Mouse (Mus musculus) frontal cortex, postnatal 36 days (tissue): ENCODE data around the gene Hnrnpa2b1.
A peak's percentile ranks its signal among the peaks of the same experiment; 100 is the strongest.
"Not testable (repeated sequence)": the region's sequence is repeated elsewhere in the genome, so short reads cannot be mapped to it uniquely, and the experiment has no call there.

Experiments
- DNase-seq, 2 experiments: peaks; one replicate each; pipeline ENCODE4 v3.0.0; 2022; ENCODE audit warnings: low spot score in 2 of 2

The Hnrnpa2b1 gene

DNA sequence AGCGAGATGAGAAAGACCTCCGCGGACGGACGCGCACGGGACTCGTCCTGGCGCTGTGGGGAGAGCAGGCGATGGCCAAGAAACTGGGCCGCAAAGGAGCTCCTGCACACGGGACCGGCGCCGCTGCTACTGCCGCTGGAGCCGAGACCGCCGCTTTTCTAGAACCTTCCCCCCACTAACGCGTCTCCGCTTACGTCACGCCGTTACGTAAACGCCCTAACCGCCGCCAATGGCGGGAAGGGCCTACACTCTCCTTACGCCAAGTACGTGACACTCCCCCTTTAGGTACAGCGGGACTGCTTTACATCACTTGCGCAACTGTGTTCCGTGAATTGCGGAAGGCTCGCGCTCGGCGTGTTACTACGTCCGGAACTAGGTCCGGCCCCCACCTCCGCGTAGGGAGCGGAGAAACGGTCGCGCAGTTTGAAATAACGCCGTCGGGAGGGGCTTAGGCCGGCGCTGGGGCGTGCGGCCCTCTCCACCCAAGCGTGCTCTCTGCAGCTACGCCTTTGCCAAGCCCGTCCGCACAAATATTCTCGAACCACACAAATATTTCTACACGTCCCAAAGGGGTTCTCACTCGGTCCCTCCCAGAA is at the start of gene Hnrnpa2b1:
Hnrnpa2b1 (minus strand) TSS at position 180 of the 596 bp plus-strand sequence.
- peak; percentile 100 for DNase-seq

DNA sequence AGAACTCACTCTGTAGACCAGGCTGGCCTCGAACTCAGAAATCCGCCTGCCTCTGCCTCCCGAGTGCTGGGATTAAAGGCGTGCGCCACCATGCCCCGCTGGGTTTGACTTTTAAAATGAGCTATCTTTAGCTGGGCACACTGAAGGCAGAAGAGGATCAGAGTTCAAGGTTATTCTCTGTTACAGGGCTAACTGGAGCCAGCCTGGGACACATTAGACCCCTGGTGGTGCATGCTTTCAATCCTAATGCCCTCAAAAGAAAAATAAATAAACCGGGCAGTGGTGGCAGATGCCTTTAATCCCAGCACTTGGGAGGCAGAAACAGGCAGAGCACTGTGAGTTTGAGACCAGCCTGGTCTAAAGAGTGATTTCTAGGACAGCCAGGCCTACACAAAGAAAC is 45.2 kb upstream of the Hnrnpa2b1 start:
- no peak for DNase-seq

- DNase-seq = no peak
Measured at GRCm38 (mm10) chr6:51513745-51514144, 44.1 kb upstream of the Hnrnpa2b1 start.

GRCm38 (mm10) chr6:51510946-51511345 is 41.3 kb upstream of the Hnrnpa2b1 start:
- DNase-seq = no peak

DNA sequence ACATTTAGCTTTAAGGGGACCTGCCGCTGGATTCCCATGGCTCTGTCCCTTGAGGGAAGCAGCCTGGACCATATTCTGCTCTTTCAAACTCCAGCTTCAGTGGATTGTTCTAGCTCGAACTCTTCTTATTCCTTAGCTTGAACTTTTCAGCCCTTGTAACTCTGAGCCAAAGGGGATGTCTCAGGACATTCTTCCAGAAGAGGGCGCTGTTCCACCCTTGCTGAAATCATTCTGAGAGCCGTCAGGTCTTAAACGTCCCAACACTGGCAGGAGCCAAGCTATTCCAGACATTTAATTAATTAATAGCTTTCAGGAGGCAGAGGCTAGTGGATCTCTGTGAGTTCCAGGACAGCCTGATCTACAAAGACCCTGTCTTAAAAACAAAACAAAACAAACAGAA is 40.4 kb upstream of the Hnrnpa2b1 start:
- peak in 1 of 2 experiments; percentile 26 for DNase-seq

GRCm38 (mm10) chr6:51508750-51509648 is 39.3 kb upstream of the Hnrnpa2b1 start:
- peak; percentile 69 to 75 for DNase-seq

- DNase-seq = no peak
Measured at GRCm38 (mm10) chr6:51507556-51507955, 37.9 kb upstream of the Hnrnpa2b1 start.

DNA sequence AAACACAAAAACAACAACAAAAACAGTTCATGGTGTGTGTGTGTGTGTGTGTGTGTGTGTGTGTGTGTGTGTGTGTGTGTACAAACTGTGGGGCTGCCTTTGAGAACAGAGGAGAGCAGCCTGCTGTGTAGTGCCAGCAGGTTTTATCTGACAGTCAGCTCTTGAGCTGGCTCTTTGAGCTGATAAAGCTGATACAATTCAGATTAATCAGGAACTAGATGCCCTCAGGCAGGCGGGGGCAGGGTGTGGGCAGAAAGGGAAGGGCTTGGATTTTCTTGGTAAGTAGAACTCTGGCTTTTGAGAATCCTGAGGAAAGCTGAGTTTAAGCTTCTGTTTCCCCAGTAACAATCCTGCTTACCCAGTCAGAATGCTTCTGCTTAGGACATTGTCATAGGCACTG is 36.0 kb upstream of the Hnrnpa2b1 start:
- no peak for DNase-seq

- no peak for DNase-seq
Measured at GRCm38 (mm10) chr6:51497321-51498111, 27.8 kb upstream of the Hnrnpa2b1 start.

DNA sequence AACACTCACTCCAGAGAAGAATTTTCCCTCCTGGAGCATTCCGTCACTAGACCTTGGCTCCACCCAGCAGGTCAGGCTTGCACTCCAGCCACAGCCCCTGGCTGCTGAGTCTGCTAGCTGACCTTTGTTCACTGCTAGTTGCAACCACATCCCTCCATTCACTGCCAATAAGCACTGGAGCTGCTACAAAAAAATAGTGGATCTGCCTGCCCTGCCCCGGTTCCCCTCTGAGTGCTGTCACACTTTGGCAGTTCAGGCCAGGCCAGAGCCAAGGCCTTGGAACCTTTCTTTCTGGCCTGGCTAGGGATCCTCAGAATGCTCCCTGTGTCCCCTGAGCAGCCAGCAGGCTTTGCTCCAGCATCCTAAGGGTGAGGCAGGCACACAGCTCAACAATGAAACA is 20.1 kb upstream of the Hnrnpa2b1 start:
- no peak for DNase-seq

- no peak for DNase-seq
Measured at GRCm38 (mm10) chr6:51486731-51487130, 17.0 kb upstream of the Hnrnpa2b1 start.

DNA sequence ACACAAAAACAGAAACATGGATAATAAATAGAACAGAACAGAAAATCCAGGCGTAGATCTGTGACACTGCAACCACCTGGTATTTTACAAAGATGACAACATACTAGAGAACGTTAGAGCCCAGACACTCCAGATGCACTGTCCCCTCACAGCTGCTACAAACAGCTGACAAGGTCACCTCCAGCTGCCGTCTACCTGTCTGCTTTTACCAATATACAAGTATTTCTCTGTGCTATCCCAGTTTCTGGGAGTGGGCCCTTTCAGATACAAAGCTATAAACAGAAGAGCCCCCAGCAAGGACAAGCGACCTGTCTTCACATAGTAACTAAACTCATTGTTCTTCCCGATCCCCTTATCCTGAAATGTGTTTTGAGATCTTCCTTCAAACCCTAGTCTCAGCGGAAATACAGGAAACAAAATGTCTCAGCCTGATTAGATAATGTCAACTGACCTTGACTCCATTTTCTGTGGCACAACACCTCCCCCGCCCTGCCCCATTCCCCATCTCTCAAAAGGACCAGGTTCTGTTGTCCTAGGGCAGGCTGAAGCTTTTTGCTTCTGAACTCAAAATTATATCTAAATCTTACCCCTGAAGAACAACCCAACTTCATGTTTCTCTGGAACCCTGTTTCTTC is 16.5 kb upstream of the Hnrnpa2b1 start:
- DNase-seq = no peak

DNA sequence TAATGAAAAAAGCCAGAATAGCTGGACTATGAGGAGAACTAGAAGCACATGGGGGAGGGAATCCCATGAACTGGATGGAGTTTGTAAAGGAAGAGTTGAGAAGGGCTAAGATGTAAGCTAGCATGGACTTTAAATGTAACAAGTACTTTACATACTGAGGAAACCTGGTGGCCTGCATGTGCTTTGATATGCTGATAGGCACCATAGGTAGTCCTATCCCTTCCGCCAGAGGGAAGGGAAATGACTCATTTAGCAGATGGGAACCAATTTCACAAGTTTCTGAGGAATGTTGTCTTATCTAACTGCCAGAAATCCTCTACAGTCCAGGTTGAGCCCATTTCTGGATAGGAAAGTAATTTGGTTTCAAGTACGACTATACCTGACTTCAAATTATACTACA is 16.0 kb upstream of the Hnrnpa2b1 start:
- DNase-seq = no peak

DNA sequence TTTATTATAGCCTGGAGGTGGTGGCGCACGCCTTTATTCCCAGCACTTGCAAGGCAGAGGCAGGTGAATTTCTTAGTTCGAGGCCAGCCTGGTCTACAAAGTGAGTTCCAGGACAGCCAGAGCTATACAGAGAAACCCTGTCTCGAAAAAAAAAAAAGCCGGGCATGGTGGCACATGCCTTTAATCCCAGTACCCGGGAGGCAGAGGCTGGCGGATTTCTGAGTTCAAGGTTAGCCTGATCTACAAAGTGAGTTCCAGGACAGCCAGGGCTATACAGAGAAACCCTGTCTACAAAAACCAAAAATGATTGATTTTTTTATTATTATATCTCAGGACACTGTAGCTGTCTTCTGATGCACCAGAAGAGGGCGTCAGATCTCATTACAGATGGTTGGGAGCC is 14.9 kb upstream of the Hnrnpa2b1 start:
- DNase-seq = not testable (repeated sequence)

GRCm38 (mm10) chr6:51483861-51484260 is 14.2 kb upstream of the Hnrnpa2b1 start:
- DNase-seq = no peak

GRCm38 (mm10) chr6:51481548-51481947 is 11.9 kb upstream of the Hnrnpa2b1 start:
- DNase-seq = no peak

GRCm38 (mm10) chr6:51479136-51479731 is 9.5 kb upstream of the Hnrnpa2b1 start:
- DNase-seq = no peak

DNA sequence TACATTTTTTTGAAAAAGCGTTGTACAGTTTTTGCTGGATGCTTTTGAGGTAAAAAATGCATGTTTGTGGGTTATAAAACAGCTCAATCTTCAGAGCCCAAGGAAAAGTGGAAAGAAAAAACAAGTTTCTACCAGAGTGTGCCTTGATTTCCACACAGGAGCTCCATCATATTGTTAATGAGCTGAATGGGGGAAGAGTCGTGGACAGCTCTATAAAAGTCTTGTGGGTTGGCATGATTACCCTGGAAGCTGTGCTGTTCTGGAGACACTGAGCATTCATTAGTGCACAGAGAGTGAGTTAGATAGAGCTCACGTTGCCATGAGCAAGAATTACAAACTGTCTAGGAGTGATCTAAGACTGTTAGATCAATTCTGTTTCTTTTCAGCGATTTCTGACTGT is 2.5 kb upstream of the Hnrnpa2b1 start:
- DNase-seq = no peak

- DNase-seq = no peak
Measured at GRCm38 (mm10) chr6:51471782-51472181, 2.1 kb upstream of the Hnrnpa2b1 start.

GRCm38 (mm10) chr6:51471179-51471505 is 1.4 kb upstream of the Hnrnpa2b1 start:
- DNase-seq = no peak

GRCm38 (mm10) chr6:51470311-51471178 is 851 bp upstream of the Hnrnpa2b1 start, which contains the start of gene Cbx3:
Cbx3 (plus strand) TSS chr6:51470360.
- peak; percentile 77 to 80 for DNase-seq
